Mouse (Mus musculus): Measurements from ENCODE around the gene Col25a1.

DNA sequence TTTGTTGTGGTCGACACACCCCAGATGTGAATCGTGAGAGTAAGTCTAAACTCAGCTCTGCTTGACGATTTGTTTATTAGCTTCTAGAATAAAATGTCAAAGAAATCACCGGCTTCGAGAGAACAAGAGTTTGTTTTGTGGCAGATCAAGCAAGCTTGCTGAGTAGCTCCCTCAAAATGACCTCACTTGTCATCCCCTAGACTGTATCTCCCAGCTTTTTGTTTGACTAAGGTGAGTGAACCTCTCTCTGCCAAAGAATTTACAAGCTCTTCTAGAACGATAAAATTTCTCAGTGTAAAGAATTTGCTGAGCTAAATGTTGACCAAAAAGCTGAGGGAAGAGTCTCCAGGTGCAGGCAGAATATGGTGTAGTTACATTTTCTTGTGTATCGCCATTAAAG is 125.3 kb downstream of the Col25a1 start:
- TF ChIP-seq CTCF (IDR thresholded peaks at IDR 0.05) = no peak
- TF ChIP-seq EP300 (IDR thresholded peaks at IDR 0.05) = no peak

Data from lung, postnatal 0 days (tissue).